Mouse (Mus musculus): Measurements from ENCODE around the gene Rec8. TPM values are rescaled to one million over a fixed set of nuclear protein-coding genes. Genes with fewer than 3 reads are reported as not detected.

Rec8 gene
- polyA plus RNA-seq, 1 experiment from 2014 or later: 2.6 TPM

DNA sequence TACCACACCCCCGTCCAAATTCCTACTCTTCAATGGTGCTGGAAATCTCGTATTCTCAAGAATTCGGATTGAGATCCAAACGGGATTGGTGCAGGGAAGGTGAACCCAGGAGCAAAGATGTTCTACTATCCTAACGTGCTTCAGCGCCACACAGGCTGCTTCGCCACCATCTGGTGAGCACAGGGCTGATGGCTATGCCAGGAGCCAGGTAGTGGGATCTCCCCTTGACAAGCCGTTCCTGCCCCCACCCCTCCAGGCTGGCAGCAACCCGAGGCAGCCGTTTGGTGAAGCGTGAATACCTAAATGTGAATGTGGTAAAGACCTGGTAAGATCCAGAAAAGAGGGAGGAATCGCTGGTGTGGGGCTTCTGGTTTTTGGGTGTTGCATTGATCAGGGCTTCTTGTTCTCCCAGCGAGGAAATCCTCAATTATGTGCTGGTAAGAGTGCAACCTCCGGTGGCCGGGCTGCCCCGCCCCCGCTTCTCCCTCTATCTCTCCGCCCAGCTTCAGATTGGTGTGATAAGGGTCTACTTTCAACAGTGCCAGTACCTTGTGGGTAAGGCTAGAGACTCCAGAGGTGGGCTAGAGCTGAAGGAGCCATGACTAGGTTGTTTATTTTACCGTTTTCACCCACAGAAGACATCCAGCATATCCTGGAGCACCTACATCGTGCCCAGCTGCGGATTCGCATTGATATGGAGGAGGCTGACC is 804 bp downstream of the Rec8 start:
- no peaks in the 10 kb centered on the region for H3K4me1 ChIP-seq (ENCODE audit: control insufficient read depth, insufficient read depth, low read length)
- peak overlapping the region; percentile 19 for H3K4me3 ChIP-seq (replicated peaks; ENCODE audit: low read depth, low read length)
- H3K9ac ChIP-seq (replicated peaks; ENCODE audit: low read length): no peak overlapping the region
- H3K36me3 ChIP-seq (ENCODE audit: control insufficient read depth, insufficient read depth, low read length): no peaks in the 10 kb centered on the region
- no peak overlapping the region for H3K27ac ChIP-seq (replicated peaks; ENCODE audit: low read depth, low read length)
- no peaks in the 10 kb centered on the region for H3K27me3 ChIP-seq (ENCODE audit: control insufficient read depth, insufficient read depth, low read length)
- H3K9me3 ChIP-seq (ENCODE audit: control insufficient read depth, low read length): no peaks in the 10 kb centered on the region
- 58% methylated on average over 22 of the region's 22 CpGs for WGBS
- ATAC-seq (ENCODE audit: low FRiP score, low TSS enrichment): no peak
- H3K4me2 ChIP-seq (ENCODE audit: low read length): peak overlapping the region; percentile 28
- no peak for DNase-seq

GRCm38 (mm10) chr14:55628077-55628827 is 10.4 kb downstream of the Rec8 start:
- Histone ChIP-seq H3K27me3 (ENCODE audit: control insufficient read depth, insufficient read depth, low read length) (no peaks in the 10 kb centered on the region), H3K4me1 (ENCODE audit: control insufficient read depth, insufficient read depth, low read length) (no peaks in the 10 kb centered on the region), H3K9ac (replicated peaks; ENCODE audit: low read length) (no peak overlapping the region), H3K9me3 (ENCODE audit: control insufficient read depth, low read length) (no peaks in the 10 kb centered on the region), H3K4me2 (ENCODE audit: low read length) (no peak overlapping the region), H3K36me3 (ENCODE audit: control insufficient read depth, insufficient read depth, low read length) (peaks cover 93% of the 10 kb centered on the region), H3K27ac (replicated peaks; ENCODE audit: low read depth, low read length) (no peak overlapping the region), H3K4me3 (replicated peaks; ENCODE audit: low read depth, low read length) (no peak overlapping the region)
- ATAC-seq (ENCODE audit: low FRiP score, low TSS enrichment) (no peak), DNase-seq (no peak)
- 95% methylated on average over 27 of the region's 27 CpGs for WGBS

GRCm38 (mm10) chr14:55629312-55629711 is 11.5 kb downstream of the Rec8 start:
- no peak overlapping the region for H3K4me3 ChIP-seq (replicated peaks; ENCODE audit: low read depth, low read length)
- H3K4me1 ChIP-seq (ENCODE audit: control insufficient read depth, insufficient read depth, low read length): peaks cover under 1% of the 10 kb centered on the region
- 60% methylated on average over 5 of the region's 5 CpGs for WGBS
- DNase-seq (peak; percentile 29), ATAC-seq (ENCODE audit: low FRiP score, low TSS enrichment) (no peak)
- H3K9me3 ChIP-seq (ENCODE audit: control insufficient read depth, low read length): no peaks in the 10 kb centered on the region
- no peak overlapping the region for H3K4me2 ChIP-seq (ENCODE audit: low read length)
- no peaks in the 10 kb centered on the region for H3K27me3 ChIP-seq (ENCODE audit: control insufficient read depth, insufficient read depth, low read length)
- H3K9ac ChIP-seq (replicated peaks; ENCODE audit: low read length): no peak overlapping the region
- H3K36me3 ChIP-seq (ENCODE audit: control insufficient read depth, insufficient read depth, low read length): peaks cover 97% of the 10 kb centered on the region
- no peak overlapping the region for H3K27ac ChIP-seq (replicated peaks; ENCODE audit: low read depth, low read length)

DNA sequence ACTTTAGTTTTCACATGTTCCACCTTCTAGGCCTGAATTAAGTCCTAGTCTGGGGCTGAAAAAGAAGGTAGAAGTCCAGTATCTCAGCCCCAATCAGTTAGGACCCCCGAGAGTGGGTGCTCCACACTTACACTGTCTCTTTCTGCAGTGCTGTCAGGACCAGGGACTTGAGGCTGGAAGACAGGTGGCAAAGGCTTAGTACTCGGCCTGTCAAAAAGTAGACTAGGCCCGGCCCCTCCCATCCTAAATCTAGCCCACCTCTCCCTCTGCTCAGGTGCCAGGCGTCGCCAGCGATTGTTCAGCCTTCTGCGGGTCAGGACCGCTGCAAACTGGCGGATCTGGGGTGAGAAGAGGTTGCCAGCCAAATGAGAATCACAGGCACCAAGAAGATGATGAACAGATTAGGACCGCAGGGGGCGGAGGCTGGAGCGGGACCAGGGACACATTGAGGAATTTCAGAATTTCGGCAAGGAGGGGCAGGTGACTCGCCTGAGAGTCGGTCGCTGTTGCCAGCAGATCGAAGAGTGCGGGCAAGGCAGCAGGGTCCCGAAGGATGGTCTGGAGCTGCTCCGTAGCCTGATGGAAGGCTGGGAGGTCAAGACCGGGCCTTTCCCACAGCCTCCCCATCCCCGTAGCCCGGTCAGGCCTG is 17.2 kb downstream of the Rec8 start:
- H3K4me3 ChIP-seq (replicated peaks; ENCODE audit: low read depth, low read length): peak overlapping the region; percentile 66
- peak; percentile 51 for ATAC-seq (ENCODE audit: low FRiP score, low TSS enrichment)
- H3K9me3 ChIP-seq (ENCODE audit: control insufficient read depth, low read length): no peaks in the 10 kb centered on the region
- WGBS: 2% methylated on average over 23 of the region's 23 CpGs
- peak overlapping the region; percentile 79 for H3K27ac ChIP-seq (replicated peaks; ENCODE audit: low read depth, low read length)
- DNase-seq: no peak
- peaks cover 74% of the 10 kb centered on the region for H3K36me3 ChIP-seq (ENCODE audit: control insufficient read depth, insufficient read depth, low read length)
- H3K4me2 ChIP-seq (ENCODE audit: low read length): peak overlapping the region; percentile 95
- H3K9ac ChIP-seq (replicated peaks; ENCODE audit: low read length): peak overlapping the region; percentile 74
- H3K27me3 ChIP-seq (ENCODE audit: control insufficient read depth, insufficient read depth, low read length): no peaks in the 10 kb centered on the region
- peaks cover 9% of the 10 kb centered on the region for H3K4me1 ChIP-seq (ENCODE audit: control insufficient read depth, insufficient read depth, low read length)

GRCm38 (mm10) chr14:55635523-55636007 is 17.7 kb downstream of the Rec8 start, which contains the start of gene Ipo4:
Gene Ipo4, minus strand, starts transcription at chr14:55635957.
- Histone ChIP-seq H3K4me3 (replicated peaks; ENCODE audit: low read depth, low read length) (peak within 1 kb of the TSS; percentile 66), H3K27ac (replicated peaks; ENCODE audit: low read depth, low read length) (peak within 1 kb of the TSS; percentile 79), H3K9ac (replicated peaks; ENCODE audit: low read length) (peak within 1 kb of the TSS; percentile 74), H3K4me2 (ENCODE audit: low read length) (peak within 1 kb of the TSS; percentile 95), H3K4me1 (ENCODE audit: control insufficient read depth, insufficient read depth, low read length) (peaks cover 9% of the 10 kb centered on the region), H3K36me3 (ENCODE audit: control insufficient read depth, insufficient read depth, low read length) (peaks cover 74% of the 10 kb centered on the region), H3K27me3 (ENCODE audit: control insufficient read depth, insufficient read depth, low read length) (no peaks in the 10 kb centered on the region), H3K9me3 (ENCODE audit: control insufficient read depth, low read length) (no peaks in the 10 kb centered on the region)
- DNase-seq (peak; percentile 95), ATAC-seq (ENCODE audit: low FRiP score, low TSS enrichment) (peak; percentile 84)
- 2% methylated on average over 33 of the region's 33 CpGs for WGBS

GRCm38 (mm10) chr14:55637795-55638194 is 20.0 kb downstream of the Rec8 start, which contains the start of gene Gm49378:
Gene Gm49378, minus strand, starts transcription at chr14:55637895.
- no peak for ATAC-seq (ENCODE audit: low FRiP score, low TSS enrichment)
- Histone ChIP-seq H3K9ac (replicated peaks; ENCODE audit: low read length) (no peak within 1 kb of the TSS), H3K36me3 (ENCODE audit: control insufficient read depth, insufficient read depth, low read length) (peaks cover 61% of the 10 kb centered on the region), H3K27me3 (ENCODE audit: control insufficient read depth, insufficient read depth, low read length) (no peaks in the 10 kb centered on the region), H3K27ac (replicated peaks; ENCODE audit: low read depth, low read length) (no peak within 1 kb of the TSS), H3K4me3 (replicated peaks; ENCODE audit: low read depth, low read length) (no peak within 1 kb of the TSS), H3K9me3 (ENCODE audit: control insufficient read depth, low read length) (no peaks in the 10 kb centered on the region), H3K4me1 (ENCODE audit: control insufficient read depth, insufficient read depth, low read length) (peaks cover 13% of the 10 kb centered on the region), H3K4me2 (ENCODE audit: low read length) (no peak within 1 kb of the TSS)
- WGBS: 95% methylated on average over 9 of the region's 9 CpGs
- no peak for DNase-seq

DNA sequence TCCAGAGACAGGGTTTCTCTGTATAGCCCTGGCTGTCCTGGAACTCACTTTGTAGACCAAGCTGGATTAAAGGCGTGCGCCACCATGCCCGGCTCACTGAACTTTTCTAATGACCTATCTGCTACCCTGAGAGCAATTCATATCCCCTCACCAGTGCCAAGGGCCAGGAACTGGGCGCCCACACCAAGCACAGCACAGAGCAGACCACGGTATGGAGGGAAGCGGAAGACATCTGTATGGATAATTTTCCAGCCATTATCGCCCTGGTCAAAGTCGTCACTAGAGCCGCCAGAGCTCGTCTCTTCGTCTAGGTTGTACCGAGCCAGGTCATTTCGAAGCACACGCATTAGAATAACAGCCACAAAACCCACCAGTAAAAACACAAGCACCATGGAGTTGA is 23.0 kb downstream of the Rec8 start:
- DNase-seq (no peak), ATAC-seq (ENCODE audit: low FRiP score, low TSS enrichment) (no peak)
- H3K4me1 ChIP-seq (ENCODE audit: control insufficient read depth, insufficient read depth, low read length): peaks cover 11% of the 10 kb centered on the region
- H3K9me3 ChIP-seq (ENCODE audit: control insufficient read depth, low read length): no peaks in the 10 kb centered on the region
- H3K9ac ChIP-seq (replicated peaks; ENCODE audit: low read length): no peak overlapping the region
- H3K36me3 ChIP-seq (ENCODE audit: control insufficient read depth, insufficient read depth, low read length): peaks cover 48% of the 10 kb centered on the region
- no peak overlapping the region for H3K4me2 ChIP-seq (ENCODE audit: low read length)
- WGBS: 98% methylated on average over 14 of the region's 14 CpGs
- H3K4me3 ChIP-seq (replicated peaks; ENCODE audit: low read depth, low read length): no peak overlapping the region
- no peak overlapping the region for H3K27ac ChIP-seq (replicated peaks; ENCODE audit: low read depth, low read length)
- H3K27me3 ChIP-seq (ENCODE audit: control insufficient read depth, insufficient read depth, low read length): no peaks in the 10 kb centered on the region

- H3K9me3 ChIP-seq (ENCODE audit: control insufficient read depth, low read length): no peaks in the 10 kb centered on the region
- peaks cover 48% of the 10 kb centered on the region for H3K36me3 ChIP-seq (ENCODE audit: control insufficient read depth, insufficient read depth, low read length)
- 97% methylated on average over 13 of the region's 13 CpGs for WGBS
- no peak for ATAC-seq (ENCODE audit: low FRiP score, low TSS enrichment)
- no peak for DNase-seq
- no peak overlapping the region for H3K4me2 ChIP-seq (ENCODE audit: low read length)
- no peak overlapping the region for H3K4me3 ChIP-seq (replicated peaks; ENCODE audit: low read depth, low read length)
- H3K9ac ChIP-seq (replicated peaks; ENCODE audit: low read length): no peak overlapping the region
- no peak overlapping the region for H3K27ac ChIP-seq (replicated peaks; ENCODE audit: low read depth, low read length)
- H3K4me1 ChIP-seq (ENCODE audit: control insufficient read depth, insufficient read depth, low read length): peaks cover 11% of the 10 kb centered on the region
- no peaks in the 10 kb centered on the region for H3K27me3 ChIP-seq (ENCODE audit: control insufficient read depth, insufficient read depth, low read length)
Measured at GRCm38 (mm10) chr14:55641291-55641690, 23.5 kb downstream of the Rec8 start.
